Mouse (Mus musculus) limb, embryonic 10.5 days (tissue): ENCODE measurements at regions not wholly inside any gene's neighbourhood (a gene's known extent, or its start where the extent isn't known, plus 50 kb on each side); places are given as distances from the start of the nearest gene placed in this dataset.

Source experiments
- DNase-seq: peaks from one replicate; pipeline ENCODE4 v3.0.0-alpha.2; 2017; ENCODE audit warnings: low spot score
- H3K27ac ChIP-seq: fragments of 300-500 bp; sonication (generic); 2 replicates; pipeline ENCODE4 v1.5.1; 2016; ENCODE audit warnings: mild to moderate bottlenecking
- H3K27me3 ChIP-seq: fragments of 300-500 bp; sonication (generic); 2 replicates; pipeline ENCODE4 v1.6.1; 2016; ENCODE audit warnings: low read depth, mild to moderate bottlenecking; ENCODE audit not compliant: poor library complexity, severe bottlenecking
- H3K36me3 ChIP-seq: fragments of 300-500 bp; sonication (generic); 2 replicates; pipeline ENCODE4 v1.6.1; 2016; ENCODE audit warnings: mild to moderate bottlenecking, moderate library complexity
- H3K4me1 ChIP-seq: fragments of 300-500 bp; sonication (generic); 2 replicates; pipeline ENCODE4 v1.6.1; 2016
- H3K4me3 ChIP-seq: fragments of 300-500 bp; sonication (generic); 2 replicates; pipeline ENCODE4 v1.5.1; 2016; ENCODE audit warnings: mild to moderate bottlenecking, moderate library complexity
- H3K9me3 ChIP-seq: fragments of 300-500 bp; sonication (generic); replicated peaks from 2 replicates; pipeline ENCODE4 v1.6.1; 2016; ENCODE audit warnings: mild to moderate bottlenecking
- WGBS: fragments of 180-500 bp; shearing (Covaris S2); methylation state at CpG from one replicate; pipeline ENCODE4 v1.1.7; 2016; 5-methylcytosine and 5-hydroxymethylcytosine counted together

DNA sequence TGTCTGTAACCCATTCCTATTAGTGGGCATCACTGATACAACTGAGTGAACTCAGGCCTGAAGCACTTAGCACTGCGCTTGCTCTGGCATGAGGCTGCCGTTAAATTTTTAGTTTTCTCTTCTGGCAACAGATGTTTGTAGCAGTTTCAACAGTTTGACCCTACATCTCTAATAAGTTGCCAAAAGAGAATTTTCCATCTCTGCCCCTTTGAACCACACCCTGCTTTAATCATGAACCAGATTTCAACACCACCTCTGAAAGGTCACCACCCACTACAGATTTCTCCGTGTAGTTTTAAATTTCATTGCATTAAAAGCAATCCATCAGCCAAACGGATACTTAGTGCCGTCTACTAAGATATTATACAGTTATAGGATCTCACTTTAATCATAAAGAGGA is 114.5 kb upstream of the Gorab start:
- WGBS: 66% methylated on average over 5 of the region's 5 CpGs

GRCm38 (mm10) chr1:163512847-163513246 is 109.4 kb upstream of the Gorab start:
- Histone ChIP-seq H3K4me1 (peaks cover 11% of the 10 kb centered on the region; the same call in 1 of the 2 replicates), H3K4me3 (no peak overlapping the region), H3K36me3 (no peaks in the 10 kb centered on the region), H3K27ac (no peak overlapping the region), H3K9me3 (no peaks in the 10 kb centered on the region), H3K27me3 (no peaks in the 10 kb centered on the region)
- no peak for DNase-seq

More for the DNA sequence above, 114.5 kb upstream of the Gorab start:
- Histone ChIP-seq H3K4me1 (0 out of 2 replicates have a peak, but pooled peaks cover 2% of the 10 kb centered on the region), H3K9me3 (no peaks in the 10 kb centered on the region), H3K27ac (no peak overlapping the region), H3K36me3 (no peaks in the 10 kb centered on the region), H3K4me3 (no peak overlapping the region), H3K27me3 (no peaks in the 10 kb centered on the region)
- no peak for DNase-seq

DNA sequence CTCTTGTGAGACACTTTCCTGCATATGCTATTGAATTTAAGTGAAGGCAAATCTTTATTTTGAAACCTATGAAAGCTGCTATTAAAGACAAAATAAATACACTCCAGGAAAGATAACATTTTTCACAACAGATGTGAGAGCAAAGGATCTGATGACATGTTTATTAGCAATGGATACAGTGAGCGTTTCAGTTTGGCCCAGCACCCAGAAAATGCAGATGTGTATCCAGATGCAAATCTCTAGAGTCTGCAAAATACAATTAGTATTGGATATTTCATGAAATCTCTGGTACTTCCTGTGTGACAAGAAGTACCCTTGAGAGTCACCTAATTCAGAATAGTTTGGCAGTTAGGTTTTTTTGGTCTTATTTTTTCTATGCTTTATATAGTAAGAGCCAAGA is 108.5 kb upstream of the Gorab start:
- WGBS: 67% methylated on average over 1 of the region's 1 CpGs
- Histone ChIP-seq H3K36me3 (no peaks in the 10 kb centered on the region), H3K27me3 (no peaks in the 10 kb centered on the region), H3K4me3 (no peak overlapping the region), H3K27ac (no peak overlapping the region), H3K9me3 (no peaks in the 10 kb centered on the region), H3K4me1 (peaks cover 10% of the 10 kb centered on the region; the same call in 1 of the 2 replicates)
- DNase-seq: no peak

- 56% methylated on average over 7 of the region's 7 CpGs for WGBS
- no peaks in the 10 kb centered on the region for H3K36me3 ChIP-seq
- no peaks in the 10 kb centered on the region for H3K27me3 ChIP-seq
- H3K4me1 ChIP-seq: peaks cover 13% of the 10 kb centered on the region
- H3K27ac ChIP-seq: peak overlapping the region; percentile 31; the same call in 1 of the 2 replicates
- no peak for DNase-seq
- no peaks in the 10 kb centered on the region for H3K9me3 ChIP-seq
- no peak overlapping the region for H3K4me3 ChIP-seq
These were observed 101.6 kb upstream of the Gorab start for GRCm38 (mm10) chr1:163505035-163505434.

DNA sequence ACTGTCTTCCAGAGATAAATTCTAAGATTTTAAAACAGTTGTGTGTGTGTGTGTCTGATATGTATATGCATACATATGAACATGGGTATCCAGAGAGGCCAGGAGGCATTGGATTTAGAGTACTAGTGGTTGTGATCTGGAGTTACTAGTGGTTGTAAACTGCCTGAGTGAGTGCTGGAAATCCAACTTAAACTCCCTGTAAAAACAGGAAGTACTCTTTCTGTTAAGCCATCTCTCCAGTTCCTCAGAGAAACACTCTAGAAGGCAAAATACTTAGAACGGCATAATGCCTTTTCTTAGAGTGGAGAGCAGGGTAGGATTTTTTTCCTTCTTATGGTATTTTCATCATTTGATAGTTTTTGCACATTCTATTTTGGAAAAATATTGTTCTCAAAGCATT is 99.1 kb upstream of the Gorab start:
- H3K36me3 ChIP-seq: no peaks in the 10 kb centered on the region
- 90% methylated on average over 1 of the region's 1 CpGs for WGBS
- H3K4me1 ChIP-seq: peaks cover 13% of the 10 kb centered on the region
- H3K27me3 ChIP-seq: no peaks in the 10 kb centered on the region
- no peak for DNase-seq
- H3K4me3 ChIP-seq: no peak overlapping the region
- no peaks in the 10 kb centered on the region for H3K9me3 ChIP-seq
- no peak overlapping the region for H3K27ac ChIP-seq

GRCm38 (mm10) chr1:163498398-163498958 is 95.0 kb upstream of the Gorab start:
- no peak for DNase-seq
- 91% methylated on average over 5 of the region's 5 CpGs for WGBS
- no peaks in the 10 kb centered on the region for H3K36me3 ChIP-seq
- no peak overlapping the region for H3K4me3 ChIP-seq
- H3K4me1 ChIP-seq: peaks cover 4% of the 10 kb centered on the region; the same call in 1 of the 2 replicates
- H3K27me3 ChIP-seq: no peaks in the 10 kb centered on the region
- no peaks in the 10 kb centered on the region for H3K9me3 ChIP-seq
- no peak overlapping the region for H3K27ac ChIP-seq

GRCm38 (mm10) chr1:163496416-163496815 is 92.9 kb upstream of the Gorab start:
- Histone ChIP-seq H3K27me3 (no peaks in the 10 kb centered on the region), H3K4me3 (no peak overlapping the region), H3K27ac (no peak overlapping the region), H3K4me1 (peaks cover 10% of the 10 kb centered on the region), H3K9me3 (no peaks in the 10 kb centered on the region), H3K36me3 (no peaks in the 10 kb centered on the region)
- WGBS: 85% methylated on average over 1 of the region's 1 CpGs
- no peak for DNase-seq

- WGBS: 70% methylated on average over 6 of the region's 6 CpGs
These were observed 85.1 kb upstream of the Gorab start for GRCm38 (mm10) chr1:163488532-163488931.

DNA sequence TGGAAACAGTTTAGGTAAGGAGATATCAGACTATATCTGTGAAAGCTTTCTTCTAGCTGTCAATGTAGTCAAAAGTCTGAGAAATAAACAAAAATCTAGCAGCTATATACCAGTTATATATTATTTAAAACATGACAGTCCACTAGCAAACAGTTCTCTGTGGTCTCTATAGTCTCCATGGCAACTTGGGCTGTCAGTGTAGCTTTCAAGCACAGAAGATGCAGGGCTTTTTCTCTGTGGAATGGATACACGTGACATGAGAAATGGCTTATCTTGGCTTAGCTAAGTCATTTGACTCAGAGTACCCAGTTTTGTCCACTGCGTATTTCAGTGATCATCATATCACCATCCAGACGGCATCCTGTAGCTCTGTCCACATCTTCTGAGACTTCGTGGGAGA is 84.6 kb upstream of the Gorab start:
- Histone ChIP-seq H3K36me3 (no peaks in the 10 kb centered on the region), H3K4me1 (peaks cover 7% of the 10 kb centered on the region; the same call in 1 of the 2 replicates), H3K9me3 (no peaks in the 10 kb centered on the region), H3K27me3 (no peaks in the 10 kb centered on the region), H3K4me3 (no peak overlapping the region), H3K27ac (no peak overlapping the region)
- WGBS: 86% methylated on average over 4 of the region's 4 CpGs
- no peak for DNase-seq

More at GRCm38 (mm10) chr1:163488532-163488931, 85.1 kb upstream of the Gorab start:
- no peak for DNase-seq
- Histone ChIP-seq H3K4me1 (peaks cover 7% of the 10 kb centered on the region; the same call in 1 of the 2 replicates), H3K27me3 (no peaks in the 10 kb centered on the region), H3K27ac (no peak overlapping the region), H3K4me3 (no peak overlapping the region), H3K9me3 (no peaks in the 10 kb centered on the region), H3K36me3 (no peaks in the 10 kb centered on the region)

- 85% methylated on average over 3 of the region's 3 CpGs for WGBS
These were observed 79.6 kb upstream of the Gorab start for GRCm38 (mm10) chr1:163483098-163483497.

DNA sequence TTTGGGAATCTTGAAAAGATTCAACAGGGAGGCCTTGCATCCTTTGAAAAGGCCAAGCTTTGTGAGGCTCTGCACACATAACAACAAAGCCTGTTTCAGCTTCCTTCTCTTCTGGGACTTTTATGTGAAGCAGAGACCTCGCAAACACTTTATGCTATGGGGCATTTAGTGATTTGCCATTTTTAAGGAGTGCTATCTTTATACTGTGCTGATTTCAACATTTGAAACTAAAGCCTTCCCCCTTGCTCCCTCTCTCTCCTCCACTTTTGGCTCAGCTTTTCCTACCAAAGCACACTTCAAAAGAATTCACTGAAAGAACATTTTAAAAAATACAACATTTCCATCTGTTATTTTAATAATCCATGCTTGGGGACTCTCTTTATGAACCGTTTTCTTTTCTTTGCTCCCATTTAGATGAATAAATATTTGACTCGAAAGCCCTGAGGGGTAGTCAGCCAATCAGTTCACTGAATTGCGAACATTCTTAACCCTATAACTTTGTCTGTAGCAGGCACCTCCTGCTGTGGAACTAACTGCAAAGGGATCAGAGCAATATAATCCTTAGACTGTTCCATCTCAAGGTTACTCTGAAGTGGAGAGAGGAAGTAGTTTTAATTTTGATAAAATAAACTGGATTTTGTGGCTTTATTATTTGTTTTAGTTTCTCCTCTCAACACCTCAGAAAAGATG is 74.2 kb upstream of the Gorab start:
- DNase-seq: no peak
- Histone ChIP-seq H3K36me3 (peaks cover 2% of the 10 kb centered on the region; the same call in 1 of the 2 replicates), H3K4me3 (no peak overlapping the region), H3K4me1 (peaks cover 20% of the 10 kb centered on the region), H3K27ac (peak overlapping the region; percentile 11; the same call in 1 of the 2 replicates), H3K9me3 (0 out of 2 replicates have a peak, but pooled peaks cover 3% of the 10 kb centered on the region), H3K27me3 (no peaks in the 10 kb centered on the region)
- WGBS: 72% methylated on average over 4 of the region's 4 CpGs

More at GRCm38 (mm10) chr1:163483098-163483497, 79.6 kb upstream of the Gorab start:
- no peaks in the 10 kb centered on the region for H3K9me3 ChIP-seq
- DNase-seq: no peak
- H3K27me3 ChIP-seq: no peaks in the 10 kb centered on the region
- H3K36me3 ChIP-seq: no peaks in the 10 kb centered on the region
- H3K27ac ChIP-seq: no peak overlapping the region
- H3K4me1 ChIP-seq: 0 out of 2 replicates have a peak, but pooled peaks cover 2% of the 10 kb centered on the region
- no peak overlapping the region for H3K4me3 ChIP-seq

- H3K27ac ChIP-seq: peak overlapping the region; percentile 73
These were observed 57.7 kb upstream of the Gorab start for GRCm38 (mm10) chr1:163461194-163461593.

DNA sequence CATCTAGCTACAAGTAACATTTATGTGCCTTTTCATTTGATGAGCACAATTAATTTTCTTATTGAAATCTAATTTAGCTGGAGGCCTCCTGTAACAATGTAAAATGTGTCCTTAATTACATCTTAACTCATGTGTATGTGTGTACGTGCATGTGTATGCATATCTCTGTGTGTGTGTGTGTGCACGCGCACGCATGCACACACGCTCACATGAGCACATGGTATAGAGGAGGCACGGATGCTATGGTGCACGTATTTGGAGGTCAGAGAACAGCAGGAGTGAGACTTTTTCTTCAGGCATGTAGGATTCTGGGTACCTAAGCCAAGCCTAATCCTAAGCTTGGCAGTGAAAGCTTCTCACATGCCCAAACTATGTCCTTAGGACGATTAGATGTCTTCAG is 52.9 kb upstream of the Gorab start:
- Histone ChIP-seq H3K4me1 (peaks cover 20% of the 10 kb centered on the region), H3K27me3 (no peaks in the 10 kb centered on the region), H3K4me3 (no peak overlapping the region), H3K27ac (peak overlapping the region; percentile 62; the same call in 1 of the 2 replicates), H3K36me3 (no peaks in the 10 kb centered on the region), H3K9me3 (no peaks in the 10 kb centered on the region)
- DNase-seq: no peak
- 95% methylated on average over 8 of the region's 8 CpGs for WGBS

More at GRCm38 (mm10) chr1:163461194-163461593, 57.7 kb upstream of the Gorab start:
- H3K27me3 ChIP-seq: no peaks in the 10 kb centered on the region
- H3K4me3 ChIP-seq: 0 out of 2 replicates have a peak overlapping the region, but pooled peaks have one; percentile 8
- peak; percentile 79 for DNase-seq
- H3K9me3 ChIP-seq: no peaks in the 10 kb centered on the region
- peaks cover 17% of the 10 kb centered on the region for H3K4me1 ChIP-seq
- 27% methylated on average over 13 of the region's 13 CpGs for WGBS
- no peaks in the 10 kb centered on the region for H3K36me3 ChIP-seq
